Mouse (Mus musculus) olfactory bulb, adult 2 months (tissue): ENCODE measurements around the gene Cyth4. TPM values are rescaled to one million over a fixed set of nuclear protein-coding genes. Genes with fewer than 3 reads are reported as not detected.

Experiments used
- H3K27ac ChIP-seq: fragments of 200-500 bp; 2 replicates; pipeline ENCODE4 v1.5.1; 2012; ENCODE audit warnings: low read depth, low read length; ENCODE audit not compliant: insufficient read depth
- H3K4me1 ChIP-seq: fragments of 200-500 bp; 2 replicates; pipeline ENCODE4 v1.6.1; 2012; ENCODE audit warnings: low read length; ENCODE audit not compliant: control insufficient read depth, insufficient read depth
- H3K4me3 ChIP-seq: fragments of 200-500 bp; 2 replicates; pipeline ENCODE4 v1.5.1; 2012; ENCODE audit warnings: mild to moderate bottlenecking, low read depth, low read length, moderate library complexity; ENCODE audit not compliant: insufficient read depth
- CTCF ChIP-seq: fragments of 200-500 bp; IDR thresholded peaks from 2 replicates; pipeline ENCODE4 v1.5.1; 2012; ENCODE audit warnings: low read depth, mild to moderate bottlenecking, low read length, moderate library complexity; ENCODE audit not compliant: insufficient read depth
- POLR2A ChIP-seq: fragments of 200-500 bp; IDR thresholded peaks from 2 replicates; pipeline ENCODE4 v1.6.1; 2012; ENCODE audit warnings: mild to moderate bottlenecking, low read depth, low read length, moderate library complexity; ENCODE audit not compliant: insufficient read depth
- WGBS: fragments of 180-500 bp; shearing (Covaris S2); methylation state at CpG from one replicate; pipeline ENCODE4 v1.1.7; 2018; 5-methylcytosine and 5-hydroxymethylcytosine counted together
- polyA plus RNA-seq: library from polyadenylated mRNA; stranded (reverse); fragments of >200 nt; gene quantifications from 2 replicates; pipeline ENCODE4 v1.2.4, GENCODE M21; 2012; ENCODE audit warnings: low replicate concordance; ENCODE audit not compliant: missing spikeins, insufficient read depth, insufficient read length

The Cyth4 gene
- polyA plus RNA-seq, 1 experiment = not detected

GRCm38 (mm10) chr15:78590785-78591184 lies 6.1 kb upstream of the Cyth4 start:
- H3K27ac ChIP-seq = no peak overlapping the region

DNA sequence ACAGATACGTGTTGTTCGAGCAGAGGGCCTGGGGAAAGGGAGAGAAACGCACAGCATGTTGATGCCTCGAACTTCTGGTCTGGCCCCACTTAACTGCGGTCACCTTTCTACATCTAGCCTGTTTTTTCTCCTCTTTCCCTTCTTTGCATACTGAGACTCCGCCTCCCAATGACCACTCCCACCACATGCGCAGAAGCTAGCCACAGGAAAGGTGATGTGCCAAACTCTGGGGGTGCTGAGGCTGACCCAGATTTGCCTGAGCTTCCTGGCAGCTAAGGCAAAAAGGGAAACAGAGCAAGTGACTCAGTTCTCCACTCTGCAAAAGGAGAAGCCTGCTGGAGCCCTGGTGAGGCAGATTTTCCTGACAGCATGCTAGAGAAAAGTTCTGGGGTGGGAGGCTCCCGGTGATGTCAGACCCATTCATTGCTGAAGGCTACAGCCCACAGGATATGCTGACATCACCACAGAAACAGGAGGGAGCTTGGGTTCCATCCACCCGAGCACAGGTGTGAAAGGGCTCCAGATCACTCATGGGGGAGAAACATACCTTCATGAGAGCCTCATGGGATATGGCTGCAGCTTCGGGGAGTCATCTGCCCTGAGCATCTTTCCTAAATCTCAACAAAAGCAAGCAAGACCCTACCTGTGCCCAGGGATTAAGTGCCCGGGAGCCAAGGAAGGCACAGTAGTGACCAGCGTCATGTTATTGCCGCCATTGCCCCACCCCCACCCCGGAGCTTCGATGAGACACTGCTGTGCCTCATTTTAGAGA lies 5.0 kb upstream of the Cyth4 start:
- peaks cover 24% of the 10 kb centered on the region for H3K4me1 ChIP-seq
- TF ChIP-seq CTCF (no peak), POLR2A (no peak)
- WGBS = 70% methylated on average over 15 of the region's 15 CpGs
- no peak overlapping the region for H3K4me3 ChIP-seq
- H3K27ac ChIP-seq = no peak overlapping the region

More at GRCm38 (mm10) chr15:78590785-78591184, 6.1 kb upstream of the Cyth4 start:
- TF ChIP-seq POLR2A (no peak), CTCF (no peak)
- peaks cover 22% of the 10 kb centered on the region for H3K4me1 ChIP-seq
- H3K4me3 ChIP-seq = no peak overlapping the region
- WGBS = 85% methylated on average over 6 of the region's 6 CpGs

GRCm38 (mm10) chr15:78592452-78592968 lies 4.3 kb upstream of the Cyth4 start:
- 64% methylated on average over 14 of the region's 14 CpGs for WGBS

GRCm38 (mm10) chr15:78593896-78594425 lies 2.9 kb upstream of the Cyth4 start:
- WGBS = 85% methylated on average over 7 of the region's 7 CpGs
- TF ChIP-seq POLR2A (no peak), CTCF (no peak)
- H3K4me3 ChIP-seq = no peak overlapping the region
- H3K27ac ChIP-seq = no peak overlapping the region
- peaks cover 19% of the 10 kb centered on the region for H3K4me1 ChIP-seq

More at GRCm38 (mm10) chr15:78592452-78592968, 4.3 kb upstream of the Cyth4 start:
- TF ChIP-seq POLR2A (no peak), CTCF (no peak)
- Histone ChIP-seq H3K4me3 (no peak overlapping the region), H3K4me1 (peaks cover 25% of the 10 kb centered on the region), H3K27ac (no peak overlapping the region)

DNA sequence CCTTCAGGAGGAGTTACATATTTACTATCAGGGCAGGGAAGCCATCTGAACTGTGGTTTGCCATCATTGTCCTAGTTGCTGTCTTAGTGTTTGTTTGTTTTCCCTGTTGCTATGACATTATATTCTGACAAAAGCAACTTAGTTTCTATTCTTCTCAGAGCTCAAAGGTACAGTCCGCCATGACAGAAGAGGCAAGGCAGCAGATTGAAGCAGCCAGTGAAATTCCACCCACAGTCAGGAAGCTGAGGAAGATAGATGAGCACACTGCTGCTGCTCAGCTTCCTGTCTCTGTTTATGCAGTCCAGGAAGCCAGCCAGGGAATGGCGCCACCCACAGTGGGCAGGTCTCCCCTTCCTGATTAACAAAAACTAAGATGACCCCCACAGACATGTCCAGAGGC lies 2.0 kb upstream of the Cyth4 start:
- 92% methylated on average over 2 of the region's 2 CpGs for WGBS
- peaks cover 19% of the 10 kb centered on the region for H3K4me1 ChIP-seq
- no peak for TF ChIP-seq CTCF
- H3K27ac ChIP-seq = no peak overlapping the region
- no peak overlapping the region for H3K4me3 ChIP-seq

DNA sequence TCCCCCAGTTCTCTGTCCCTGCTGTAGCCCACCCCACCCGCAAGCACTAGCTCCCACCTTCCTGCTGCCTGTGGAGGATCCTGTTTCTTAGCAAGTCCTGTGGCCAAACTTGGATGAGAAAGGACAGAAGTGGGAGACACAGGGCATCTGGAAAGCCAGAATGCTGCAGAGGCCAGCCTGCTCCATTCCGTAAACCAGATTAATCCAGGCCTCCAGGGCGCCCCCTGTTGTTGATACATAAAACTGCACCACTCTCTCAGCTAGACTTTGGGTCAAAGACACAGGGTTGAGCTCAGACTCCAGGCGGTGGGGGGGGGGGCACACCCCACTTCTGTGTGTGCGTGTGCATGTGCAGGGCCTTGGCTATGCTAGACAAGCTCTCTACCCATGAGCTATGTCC lies 1.4 kb upstream of the Cyth4 start:
- peaks cover 19% of the 10 kb centered on the region for H3K4me1 ChIP-seq
- no peak for TF ChIP-seq POLR2A
- TF ChIP-seq CTCF = peak; percentile 37; the same call in 1 of the 2 replicates
- H3K27ac ChIP-seq = no peak overlapping the region
- 73% methylated on average over 5 of the region's 5 CpGs for WGBS
- no peak overlapping the region for H3K4me3 ChIP-seq

GRCm38 (mm10) chr15:78596504-78596903 lies 343 bp upstream of the Cyth4 start:
- 86% methylated on average over 6 of the region's 6 CpGs for WGBS
- H3K27ac ChIP-seq = no peak overlapping the region
- peaks cover 17% of the 10 kb centered on the region for H3K4me1 ChIP-seq
- TF ChIP-seq POLR2A (no peak), CTCF (no peak)
- no peak overlapping the region for H3K4me3 ChIP-seq

DNA sequence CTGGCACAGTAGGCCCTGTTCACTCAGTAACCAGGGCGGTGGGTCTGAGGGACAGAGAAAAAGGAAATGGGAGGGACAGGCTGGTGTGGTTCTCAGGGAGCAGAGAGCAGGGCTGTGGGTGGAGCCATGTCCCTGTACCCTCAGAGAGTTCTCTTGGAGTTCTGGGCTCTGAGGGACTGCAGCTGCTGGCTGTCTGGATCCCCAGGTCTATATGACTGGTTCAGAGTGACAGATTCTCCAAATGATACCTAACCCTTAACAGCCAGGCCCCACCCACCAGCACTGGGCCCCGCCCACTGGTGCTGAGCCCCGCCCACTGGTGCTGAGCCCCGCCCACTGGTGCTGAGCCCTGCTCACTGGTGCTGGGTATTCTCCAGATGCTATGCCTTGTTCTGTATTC lies 882 bp downstream of the Cyth4 start:
- TF ChIP-seq POLR2A (no peak), CTCF (no peak)
- Histone ChIP-seq H3K4me1 (peaks cover 5% of the 10 kb centered on the region; the same call in 1 of the 2 replicates), H3K4me3 (no peak overlapping the region), H3K27ac (no peak overlapping the region)
- 71% methylated on average over 4 of the region's 4 CpGs for WGBS

DNA sequence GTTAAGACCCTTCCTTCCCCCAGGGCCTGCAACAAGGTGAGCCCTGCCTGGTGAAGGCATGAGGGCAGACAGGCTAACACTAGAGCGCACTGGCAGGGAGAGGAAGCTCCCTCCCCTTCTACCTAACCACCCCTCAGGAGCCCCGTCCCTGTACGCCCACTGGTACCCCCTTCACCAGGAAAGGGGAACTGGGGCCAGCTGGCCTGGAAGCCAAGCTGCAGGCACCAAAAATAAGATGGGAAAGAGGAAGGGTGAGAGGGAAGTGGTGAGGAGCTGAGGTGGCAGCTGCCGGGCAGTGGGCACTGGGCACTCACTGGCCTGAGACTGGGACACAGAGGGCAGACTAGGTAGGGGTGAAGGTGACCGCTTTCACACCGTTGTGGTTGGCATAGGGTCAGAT lies 2.3 kb downstream of the Cyth4 start:
- WGBS = 86% methylated on average over 6 of the region's 6 CpGs
- no peak overlapping the region for H3K27ac ChIP-seq
- H3K4me3 ChIP-seq = no peak overlapping the region
- H3K4me1 ChIP-seq = peaks cover 8% of the 10 kb centered on the region
- TF ChIP-seq POLR2A = no peak
- TF ChIP-seq CTCF = no peak
